Mouse (Mus musculus) ES-E14 (cell line): ENCODE measurements around the gene Cadm1.

ENCODE experiments used
- CHD2 ChIP-seq: IDR thresholded peaks from 2 replicates; pipeline ENCODE4 v1.6.1; 2014; ENCODE audit warnings: mild to moderate bottlenecking, low read depth, low read length, inconsistent platforms
- HCFC1 ChIP-seq: IDR thresholded peaks from 2 replicates; pipeline ENCODE4 v1.6.1; 2012; ENCODE audit warnings: low read length, inconsistent platforms, borderline replicate concordance; ENCODE audit not compliant: insufficient read depth
- MAFK ChIP-seq: IDR thresholded peaks from 2 replicates; pipeline ENCODE4 v1.6.1; 2014; ENCODE audit warnings: mild to moderate bottlenecking, low read depth, low read length, inconsistent platforms; ENCODE audit not compliant: insufficient read depth

GRCm38 (mm10) chr9:47514318-47514717 lies 15.7 kb upstream of the Cadm1 start:
- no peak for TF ChIP-seq MAFK
- no peak for TF ChIP-seq CHD2
- no peak for TF ChIP-seq HCFC1
